Mouse (Mus musculus) ES-Bruce4 (cell line): ENCODE measurements around the gene Ankrd23.

Experiments used
- CTCF ChIP-seq: IDR thresholded peaks from one replicate; pipeline ENCODE4 v1.8.1; 2011; ENCODE audit warnings: low read depth, low read length
- EP300 ChIP-seq: IDR thresholded peaks from 2 replicates; pipeline ENCODE4 v1.6.1; 2011; ENCODE audit warnings: low read depth, low read length; ENCODE audit not compliant: insufficient read depth
- POLR2A ChIP-seq: IDR thresholded peaks from one replicate; pipeline ENCODE4 v1.8.1; 2011; ENCODE audit warnings: low read length; ENCODE audit not compliant: insufficient read depth

- no peak for TF ChIP-seq POLR2A
- peak; percentile 5 for TF ChIP-seq CTCF
- no peak for TF ChIP-seq EP300
These were observed 40.0 kb downstream of the Ankrd23 start for GRCm38 (mm10) chr1:36496719-36497118.
